Mouse (Mus musculus): Measurements from ENCODE around the gene Gpsm3. TPM values are rescaled to one million over a fixed set of nuclear protein-coding genes. Genes with fewer than 3 reads are reported as not detected.

The Gpsm3 gene
- polyA plus RNA-seq, 1 experiment from 2014 or later: 8.5 TPM

DNA sequence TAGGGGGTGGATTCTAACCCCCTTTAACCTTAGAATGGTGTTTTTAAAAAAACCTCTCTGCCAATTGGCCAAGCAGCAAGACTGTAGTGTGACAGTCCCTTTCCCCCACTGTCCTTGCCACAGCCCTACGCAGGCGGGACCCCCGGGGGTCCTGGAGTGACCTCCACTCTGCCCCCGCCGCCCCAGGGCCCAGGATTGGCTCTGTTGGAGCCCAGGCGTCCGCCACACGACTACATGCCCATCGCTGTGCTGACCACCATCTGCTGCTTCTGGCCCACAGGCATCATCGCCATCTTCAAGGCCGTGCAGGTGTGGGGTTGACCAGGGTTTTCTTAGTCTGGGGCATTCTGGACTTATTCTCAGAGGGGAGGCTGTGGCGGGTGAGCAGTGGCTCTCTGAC, 42.0 kb downstream of the Gpsm3 start:
- H3K36me3 ChIP-seq: no peaks in the 10 kb centered on the region
- peak overlapping the region; percentile 86 for H3K4me2 ChIP-seq (replicated peaks)
- peaks cover 22% of the 10 kb centered on the region for H3K27me3 ChIP-seq
- H3K4me3 ChIP-seq (replicated peaks): peak overlapping the region; percentile 41
- H3K27ac ChIP-seq (replicated peaks): no peak overlapping the region
- peak overlapping the region; percentile 12; the same call in 1 of the 2 replicates for H3K9ac ChIP-seq
- H3K9me3 ChIP-seq (replicated peaks): no peaks in the 10 kb centered on the region
- 17% methylated on average over 12 of the region's 12 CpGs for WGBS
- ATAC-seq (ENCODE audit: insufficient number of reproducible peaks, low FRiP score, low TSS enrichment, low read depth): no peak
- peaks cover 55% of the 10 kb centered on the region for H3K4me1 ChIP-seq

DNA sequence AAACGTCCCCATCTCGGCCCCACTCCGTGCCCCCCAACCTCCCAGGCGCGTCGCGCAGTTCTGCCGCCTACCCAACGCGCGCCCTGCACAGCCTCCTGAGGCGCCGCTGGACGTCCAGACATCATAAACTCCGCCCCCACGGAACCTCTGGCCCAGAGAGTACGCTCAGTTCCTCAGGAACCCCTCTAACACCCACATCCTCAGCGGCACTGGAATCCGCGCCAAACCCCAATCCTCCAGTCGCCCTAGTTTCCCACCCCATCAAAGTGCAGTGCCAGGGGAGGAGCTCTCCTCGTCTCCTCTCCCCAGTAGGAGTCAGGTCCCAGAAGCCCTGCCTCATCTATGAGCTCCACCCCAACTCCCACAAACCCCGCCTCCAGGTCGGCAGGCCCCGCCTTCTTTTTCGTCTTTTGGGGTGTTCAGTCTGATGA, 42.7 kb downstream of the Gpsm3 start:
- peaks cover 53% of the 10 kb centered on the region for H3K4me1 ChIP-seq
- peak overlapping the region; percentile 58 for H3K27ac ChIP-seq (replicated peaks)
- no peaks in the 10 kb centered on the region for H3K36me3 ChIP-seq
- H3K9me3 ChIP-seq (replicated peaks): no peaks in the 10 kb centered on the region
- H3K27me3 ChIP-seq: peaks cover 22% of the 10 kb centered on the region
- 0 out of 2 replicates have a peak overlapping the region, but pooled peaks have one; percentile 12 for H3K9ac ChIP-seq
- peak overlapping the region; percentile 41 for H3K4me3 ChIP-seq (replicated peaks)
- peak; percentile 74 for ATAC-seq (ENCODE audit: insufficient number of reproducible peaks, low FRiP score, low TSS enrichment, low read depth)
- peak overlapping the region; percentile 86 for H3K4me2 ChIP-seq (replicated peaks)
- 2% methylated on average over 26 of the region's 26 CpGs for WGBS

DNA sequence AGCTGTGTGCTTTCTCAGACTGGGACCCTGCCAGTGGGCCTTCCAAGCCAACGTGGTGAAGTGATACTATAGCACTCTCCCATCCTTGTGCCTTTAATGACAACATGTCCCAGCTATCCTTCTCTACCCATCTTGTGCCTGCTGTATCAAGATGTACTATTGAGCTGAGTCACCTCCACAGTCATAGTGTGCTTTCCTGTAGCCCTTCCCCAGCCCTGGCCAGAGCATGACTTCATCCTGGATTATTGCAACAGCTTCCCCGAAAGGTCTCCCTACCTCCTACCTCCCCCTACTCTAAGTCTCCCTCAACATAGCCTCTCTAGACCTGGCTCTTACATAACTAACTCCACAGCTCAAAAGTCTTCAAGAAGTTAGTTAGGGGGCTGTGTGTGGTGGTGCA, 46.1 kb downstream of the Gpsm3 start:
- Histone ChIP-seq H3K4me2 (replicated peaks) (no peak overlapping the region), H3K4me1 (peaks cover 26% of the 10 kb centered on the region), H3K36me3 (no peaks in the 10 kb centered on the region), H3K9me3 (replicated peaks) (no peaks in the 10 kb centered on the region), H3K27me3 (peaks cover 11% of the 10 kb centered on the region), H3K9ac (no peak overlapping the region), H3K27ac (replicated peaks) (no peak overlapping the region), H3K4me3 (replicated peaks) (no peak overlapping the region)
- 70% methylated on average over 2 of the region's 2 CpGs for WGBS
- no peak for ATAC-seq (ENCODE audit: insufficient number of reproducible peaks, low FRiP score, low TSS enrichment, low read depth)

DNA sequence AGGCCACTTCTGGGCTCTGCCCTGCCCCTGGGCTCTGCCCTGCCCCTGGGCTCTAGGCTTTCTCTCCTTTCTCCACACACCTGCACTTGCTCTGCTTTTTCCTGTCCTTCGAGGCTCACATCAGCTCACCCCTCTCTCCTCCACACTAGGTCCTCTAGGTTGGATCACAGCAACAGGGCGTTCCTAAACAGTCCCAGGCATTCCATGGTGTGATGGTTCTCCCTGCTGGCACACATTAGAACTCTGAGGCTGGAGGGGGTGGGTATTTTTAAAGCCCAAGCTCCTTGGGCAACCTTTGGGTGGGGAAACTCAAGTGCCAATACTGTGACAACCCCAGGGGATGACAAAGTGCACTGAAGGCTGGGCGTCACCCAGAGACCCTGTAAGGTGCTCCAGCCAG, 47.9 kb downstream of the Gpsm3 start:
- no peak overlapping the region for H3K4me2 ChIP-seq (replicated peaks)
- no peaks in the 10 kb centered on the region for H3K36me3 ChIP-seq
- H3K9ac ChIP-seq: no peak overlapping the region
- no peaks in the 10 kb centered on the region for H3K27me3 ChIP-seq
- H3K4me3 ChIP-seq (replicated peaks): no peak overlapping the region
- no peak for ATAC-seq (ENCODE audit: insufficient number of reproducible peaks, low FRiP score, low TSS enrichment, low read depth)
- H3K27ac ChIP-seq (replicated peaks): no peak overlapping the region
- peaks cover 21% of the 10 kb centered on the region for H3K4me1 ChIP-seq
- H3K9me3 ChIP-seq (replicated peaks): no peaks in the 10 kb centered on the region
- 55% methylated on average over 3 of the region's 3 CpGs for WGBS

DNA sequence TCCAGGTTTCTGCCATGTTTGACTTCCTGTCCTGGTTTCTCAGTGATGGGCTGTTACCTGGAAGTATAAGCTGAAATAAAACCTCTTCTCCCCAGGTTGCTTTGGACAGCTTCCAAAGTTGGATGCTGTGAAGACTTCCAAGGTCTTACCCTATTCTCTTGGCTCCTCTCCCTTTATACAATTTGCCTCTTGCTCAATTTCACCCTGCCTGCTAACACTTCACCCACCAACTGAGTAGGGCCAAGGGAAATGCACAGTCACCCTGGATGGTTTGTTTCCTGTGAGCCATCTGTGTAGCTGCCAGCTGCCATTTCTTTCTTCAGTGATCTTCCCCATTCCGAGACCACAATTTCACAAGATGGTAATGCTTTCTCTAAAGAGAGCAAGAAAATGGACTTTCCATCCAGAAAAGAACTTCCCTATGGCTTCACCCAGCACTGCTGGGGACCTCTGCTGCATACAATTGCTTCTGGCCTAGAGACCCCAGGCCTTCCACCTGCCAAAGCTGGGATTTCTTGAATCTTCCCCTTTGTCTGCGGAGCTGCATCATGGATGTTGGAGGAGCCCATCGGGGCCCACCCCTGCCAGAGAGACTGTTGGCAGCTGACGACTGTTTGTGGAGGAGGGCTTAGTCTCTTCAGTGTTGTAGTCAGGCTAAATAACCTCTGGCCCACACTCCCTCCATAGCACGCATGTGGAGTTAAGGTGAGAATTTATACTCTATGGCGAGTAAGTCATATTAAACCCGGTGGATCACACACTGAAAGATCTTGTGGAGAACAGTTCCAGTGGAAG, 50.1 kb downstream of the Gpsm3 start:
- peaks cover 20% of the 10 kb centered on the region for H3K4me1 ChIP-seq
- H3K4me3 ChIP-seq (replicated peaks): no peak overlapping the region
- no peak overlapping the region for H3K27ac ChIP-seq (replicated peaks)
- no peak for ATAC-seq (ENCODE audit: insufficient number of reproducible peaks, low FRiP score, low TSS enrichment, low read depth)
- H3K9me3 ChIP-seq (replicated peaks): no peaks in the 10 kb centered on the region
- no peaks in the 10 kb centered on the region for H3K27me3 ChIP-seq
- no peaks in the 10 kb centered on the region for H3K36me3 ChIP-seq
- no peak overlapping the region for H3K4me2 ChIP-seq (replicated peaks)
- H3K9ac ChIP-seq: no peak overlapping the region
- 83% methylated on average over 7 of the region's 7 CpGs for WGBS

DNA sequence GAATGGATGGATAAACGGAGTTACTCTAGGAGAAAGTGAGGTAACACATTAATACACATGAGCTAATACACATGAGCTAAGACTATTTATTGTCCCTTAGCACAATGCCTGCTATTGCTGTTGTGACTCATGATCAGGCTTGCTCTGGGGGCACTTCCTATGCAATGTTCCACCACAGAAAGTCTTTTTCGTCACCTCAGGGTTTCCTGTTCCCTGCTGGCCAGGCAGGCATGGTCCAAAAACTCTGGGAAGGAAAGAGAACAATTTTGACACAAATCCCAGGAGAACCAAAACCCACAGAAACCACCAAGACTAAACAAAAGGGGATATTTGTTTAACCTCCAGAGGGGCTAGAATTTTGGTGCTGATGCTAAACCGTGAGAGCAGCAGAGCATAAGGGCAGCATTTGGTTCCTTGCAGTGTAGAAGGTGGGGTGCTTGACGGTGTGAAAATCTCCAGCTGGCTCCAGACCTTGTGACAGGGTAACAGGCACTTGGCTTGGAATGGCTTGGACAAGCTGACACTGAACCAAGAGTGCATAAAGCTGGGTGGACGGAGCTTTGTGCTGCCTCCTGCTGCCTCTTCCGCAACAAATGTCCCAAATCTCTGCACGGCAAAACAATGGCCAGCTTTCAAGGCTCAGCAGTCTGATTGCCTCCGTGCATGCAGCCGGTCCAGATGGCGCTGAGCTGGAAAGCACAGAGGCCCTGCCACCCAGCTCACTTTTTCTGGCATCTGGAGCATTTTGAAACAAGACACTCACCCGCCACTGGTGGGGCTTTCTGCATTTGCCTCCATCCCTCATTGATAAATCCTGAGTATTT, 51.4 kb downstream of the Gpsm3 start:
- H3K4me3 ChIP-seq (replicated peaks): no peak overlapping the region; the same call in 1 of the 2 replicates
- no peak overlapping the region for H3K9ac ChIP-seq
- no peaks in the 10 kb centered on the region for H3K27me3 ChIP-seq
- H3K4me1 ChIP-seq: peaks cover 30% of the 10 kb centered on the region
- ATAC-seq (ENCODE audit: insufficient number of reproducible peaks, low FRiP score, low TSS enrichment, low read depth): peak; percentile 57
- H3K27ac ChIP-seq (replicated peaks): peak overlapping the region; percentile 83
- H3K36me3 ChIP-seq: 0 out of 2 replicates have a peak, but pooled peaks cover 1% of the 10 kb centered on the region
- no peaks in the 10 kb centered on the region for H3K9me3 ChIP-seq (replicated peaks)
- WGBS: 16% methylated on average over 11 of the region's 11 CpGs
- peak overlapping the region; percentile 9; the same call in 1 of the 2 replicates for H3K4me2 ChIP-seq (replicated peaks)

Other genes starting within 250 kb of the Gpsm3 start
- 0.24 and 0.30 TPM in 2 replicates for gene Btnl2, start 235.0 kb upstream of the Gpsm3 start, polyA plus RNA-seq (2015; fragmentation: Nextera tagmentation; extraction: Ambion mirVana)
- 0.08 TPM in 1 of 2 replicates, not detected in the other for gene Btnl1, start 212.7 kb upstream of the Gpsm3 start, polyA plus RNA-seq (2015; fragmentation: Nextera tagmentation; extraction: Ambion mirVana)
- 0.45 and 0.51 TPM in 2 replicates for gene BC051142, start 191.0 kb upstream of the Gpsm3 start, polyA plus RNA-seq (2015; fragmentation: Nextera tagmentation; extraction: Ambion mirVana)
- not detected in 2 replicates for gene Btnl4, start 112.5 kb upstream of the Gpsm3 start, polyA plus RNA-seq (2015; fragmentation: Nextera tagmentation; extraction: Ambion mirVana)
- gene Btnl6, start 72.5 kb upstream of the Gpsm3 start, polyA plus RNA-seq (2015; fragmentation: Nextera tagmentation; extraction: Ambion mirVana): not detected in 2 replicates
- 5.7 and 6.5 TPM in 2 replicates for gene Notch4, start 25.5 kb upstream of the Gpsm3 start, polyA plus RNA-seq (2015; fragmentation: Nextera tagmentation; extraction: Ambion mirVana)
- 11.0 and 13.3 TPM in 2 replicates for gene Pbx2, start 1.5 kb downstream of the Gpsm3 start, polyA plus RNA-seq (2015; fragmentation: Nextera tagmentation; extraction: Ambion mirVana)
- gene Ager, start 8.1 kb downstream of the Gpsm3 start, polyA plus RNA-seq (2015; fragmentation: Nextera tagmentation; extraction: Ambion mirVana): 3.3 and 3.7 TPM in 2 replicates
- 117 and 119 TPM in 2 replicates for gene Rnf5, start 13.9 kb downstream of the Gpsm3 start, polyA plus RNA-seq (2015; fragmentation: Nextera tagmentation; extraction: Ambion mirVana)
- gene Agpat1, start 14.5 kb downstream of the Gpsm3 start, polyA plus RNA-seq (2015; fragmentation: Nextera tagmentation; extraction: Ambion mirVana): 57.6 and 61.2 TPM in 2 replicates
- gene Egfl8, start 26.2 kb downstream of the Gpsm3 start, polyA plus RNA-seq (2015; fragmentation: Nextera tagmentation; extraction: Ambion mirVana): 11.2 and 13.2 TPM in 2 replicates
- gene Ppt2, start 38.7 kb downstream of the Gpsm3 start, polyA plus RNA-seq (2015; fragmentation: Nextera tagmentation; extraction: Ambion mirVana): 27.5 and 28.3 TPM in 2 replicates
- gene Prrt1, start 39.7 kb downstream of the Gpsm3 start, polyA plus RNA-seq (2015; fragmentation: Nextera tagmentation; extraction: Ambion mirVana): 1.3 and 1.5 TPM in 2 replicates
- gene Fkbpl, start 55.0 kb downstream of the Gpsm3 start, polyA plus RNA-seq (2015; fragmentation: Nextera tagmentation; extraction: Ambion mirVana): 16.2 and 16.8 TPM in 2 replicates
- gene Atf6b, start 57.3 kb downstream of the Gpsm3 start, polyA plus RNA-seq (2015; fragmentation: Nextera tagmentation; extraction: Ambion mirVana): 88.8 and 94.7 TPM in 2 replicates
- gene Tnxb, start 80.7 kb downstream of the Gpsm3 start, polyA plus RNA-seq (2015; fragmentation: Nextera tagmentation; extraction: Ambion mirVana): 0.48 and 0.87 TPM in 2 replicates
- 1.4 and 2.1 TPM in 2 replicates for gene C4b, start 154.1 kb downstream of the Gpsm3 start, polyA plus RNA-seq (2015; fragmentation: Nextera tagmentation; extraction: Ambion mirVana)
- gene Cyp21a1, start 214.8 kb downstream of the Gpsm3 start, polyA plus RNA-seq (2015; fragmentation: Nextera tagmentation; extraction: Ambion mirVana): 0.12 TPM in 1 of 2 replicates, not detected in the other
- gene Stk19, start 247.1 kb downstream of the Gpsm3 start, polyA plus RNA-seq (2015; fragmentation: Nextera tagmentation; extraction: Ambion mirVana): 30.4 and 33.8 TPM in 2 replicates
- 66.2 and 70.7 TPM in 2 replicates for gene Dxo, start 247.2 kb downstream of the Gpsm3 start, polyA plus RNA-seq (2015; fragmentation: Nextera tagmentation; extraction: Ambion mirVana)